Mouse (Mus musculus) urinary bladder, postnatal 36 days (tissue): ENCODE results near the gene Pard3b.

Experiments
- DNase-seq, 2 experiments: peaks; one replicate each; pipeline ENCODE4 v3.0.0; 2022; ENCODE audit warnings: low spot score in 2 of 2, mixed read lengths in 1 of 2

Pard3b gene

GRCm38 (mm10) chr1:62388013-62388412 is 749.4 kb downstream of the Pard3b start:
- no peak for DNase-seq

- no peak for DNase-seq
These were observed 754.2 kb downstream of the Pard3b start for GRCm38 (mm10) chr1:62392863-62393262.

- no peak for DNase-seq
These were observed 755.9 kb downstream of the Pard3b start for GRCm38 (mm10) chr1:62394555-62394954.

- DNase-seq = no peak
These were observed 759.6 kb downstream of the Pard3b start for GRCm38 (mm10) chr1:62398261-62398660.

GRCm38 (mm10) chr1:62398738-62399137 is 760.1 kb downstream of the Pard3b start:
- no peak for DNase-seq

GRCm38 (mm10) chr1:62405061-62405460 is 766.4 kb downstream of the Pard3b start:
- DNase-seq = no peak

GRCm38 (mm10) chr1:62411368-62411767 is 772.7 kb downstream of the Pard3b start:
- DNase-seq = no peak

GRCm38 (mm10) chr1:62412019-62412418 is 773.4 kb downstream of the Pard3b start:
- no peak for DNase-seq

GRCm38 (mm10) chr1:62412988-62413387 is 774.4 kb downstream of the Pard3b start:
- no peak for DNase-seq

GRCm38 (mm10) chr1:62414521-62414920 is 775.9 kb downstream of the Pard3b start:
- no peak for DNase-seq

- no peak for DNase-seq
These were observed 778.2 kb downstream of the Pard3b start for GRCm38 (mm10) chr1:62416627-62417374.

- no peak for DNase-seq
These were observed 784.4 kb downstream of the Pard3b start for GRCm38 (mm10) chr1:62422896-62423650.

- no peak for DNase-seq
These were observed 786.7 kb downstream of the Pard3b start for GRCm38 (mm10) chr1:62425369-62425768.

GRCm38 (mm10) chr1:62428736-62429135 is 790.1 kb downstream of the Pard3b start:
- DNase-seq = no peak

- no peak for DNase-seq
These were observed 790.9 kb downstream of the Pard3b start for GRCm38 (mm10) chr1:62429333-62430182.

- no peak for DNase-seq
These were observed 792.4 kb downstream of the Pard3b start for GRCm38 (mm10) chr1:62431054-62431453.

- no peak for DNase-seq
These were observed 795.3 kb downstream of the Pard3b start for GRCm38 (mm10) chr1:62433891-62434290.

GRCm38 (mm10) chr1:62435844-62436243 is 797.2 kb downstream of the Pard3b start:
- no peak for DNase-seq

GRCm38 (mm10) chr1:62436304-62436703 is 797.7 kb downstream of the Pard3b start:
- no peak for DNase-seq

GRCm38 (mm10) chr1:62437493-62437892 is 798.9 kb downstream of the Pard3b start:
- no peak for DNase-seq

- no peak for DNase-seq
These were observed 805.8 kb downstream of the Pard3b start for GRCm38 (mm10) chr1:62444406-62444805.

GRCm38 (mm10) chr1:62446818-62447217 is 808.2 kb downstream of the Pard3b start:
- no peak for DNase-seq
